Mouse (Mus musculus): Measurements from ENCODE around the gene Fdxr. TPM values are rescaled to one million over a fixed set of nuclear protein-coding genes. Genes with fewer than 3 reads are reported as not detected.

Gene Fdxr
- polyA plus RNA-seq, 1 experiment from 2014 or later = 10.5 TPM

- no peak overlapping the region for H3K4me2 ChIP-seq
- no peak overlapping the region for H3K4me3 ChIP-seq
- no peak overlapping the region for H3K27ac ChIP-seq
- H3K9me3 ChIP-seq (replicated peaks) = no peaks in the 10 kb centered on the region
- ATAC-seq (replicated peaks; ENCODE audit: insufficient number of reproducible peaks, insufficient read depth, low FRiP score, low read depth) = no peak
- 79% methylated on average over 2 of the region's 2 CpGs for WGBS
- H3K36me3 ChIP-seq = no peaks in the 10 kb centered on the region
- H3K27me3 ChIP-seq = no peaks in the 10 kb centered on the region
- H3K9ac ChIP-seq = no peak overlapping the region
- peaks cover 20% of the 10 kb centered on the region for H3K4me1 ChIP-seq (replicated peaks)
Observed at GRCm38 (mm10) chr11:115288305-115288704, 11.5 kb upstream of the Fdxr start.

- H3K4me3 ChIP-seq = no peak overlapping the region
- no peak overlapping the region for H3K4me2 ChIP-seq
- no peaks in the 10 kb centered on the region for H3K9me3 ChIP-seq (replicated peaks)
- H3K27ac ChIP-seq = no peak overlapping the region
- no peak overlapping the region for H3K9ac ChIP-seq
- ATAC-seq (replicated peaks; ENCODE audit: insufficient number of reproducible peaks, insufficient read depth, low FRiP score, low read depth) = no peak
- no peaks in the 10 kb centered on the region for H3K36me3 ChIP-seq
- 85% methylated on average over 5 of the region's 5 CpGs for WGBS
- H3K4me1 ChIP-seq (replicated peaks) = peaks cover 15% of the 10 kb centered on the region
- no peaks in the 10 kb centered on the region for H3K27me3 ChIP-seq
Observed at GRCm38 (mm10) chr11:115287386-115287785, 10.5 kb upstream of the Fdxr start.

- H3K9me3 ChIP-seq (replicated peaks) = no peaks in the 10 kb centered on the region
- H3K27me3 ChIP-seq = no peaks in the 10 kb centered on the region
- ATAC-seq (replicated peaks; ENCODE audit: insufficient number of reproducible peaks, insufficient read depth, low FRiP score, low read depth) = no peak
- no peak overlapping the region for H3K27ac ChIP-seq
- H3K4me1 ChIP-seq (replicated peaks) = peaks cover 16% of the 10 kb centered on the region
- H3K9ac ChIP-seq = no peak overlapping the region
- no peaks in the 10 kb centered on the region for H3K36me3 ChIP-seq
- H3K4me3 ChIP-seq = no peak overlapping the region
- no peak overlapping the region for H3K4me2 ChIP-seq
- WGBS = 68% methylated on average over 19 of the region's 19 CpGs
Observed at GRCm38 (mm10) chr11:115286201-115286993, 9.5 kb upstream of the Fdxr start.

- Histone ChIP-seq H3K27ac (no peak overlapping the region), H3K4me1 (replicated peaks) (peaks cover 9% of the 10 kb centered on the region; the same call in 1 of the 2 replicates), H3K36me3 (no peaks in the 10 kb centered on the region), H3K4me2 (no peak overlapping the region), H3K27me3 (no peaks in the 10 kb centered on the region), H3K4me3 (no peak overlapping the region), H3K9me3 (replicated peaks) (no peaks in the 10 kb centered on the region), H3K9ac (no peak overlapping the region)
- no peak for ATAC-seq (replicated peaks; ENCODE audit: insufficient number of reproducible peaks, insufficient read depth, low FRiP score, low read depth)
- WGBS = 42% methylated on average over 4 of the region's 4 CpGs
Observed at GRCm38 (mm10) chr11:115285282-115285681, 8.4 kb upstream of the Fdxr start.

- H3K4me1 ChIP-seq (replicated peaks) = peaks cover 6% of the 10 kb centered on the region; the same call in 1 of the 2 replicates
- H3K9ac ChIP-seq = no peak overlapping the region
- H3K27me3 ChIP-seq = no peaks in the 10 kb centered on the region
- H3K4me3 ChIP-seq = no peak overlapping the region
- ATAC-seq (replicated peaks; ENCODE audit: insufficient number of reproducible peaks, insufficient read depth, low FRiP score, low read depth) = no peak
- no peaks in the 10 kb centered on the region for H3K9me3 ChIP-seq (replicated peaks)
- 87% methylated on average over 12 of the region's 12 CpGs for WGBS
- H3K36me3 ChIP-seq = no peaks in the 10 kb centered on the region
- no peak overlapping the region for H3K4me2 ChIP-seq
- H3K27ac ChIP-seq = no peak overlapping the region
Observed at GRCm38 (mm10) chr11:115283891-115284620, 7.2 kb upstream of the Fdxr start.

- WGBS = 63% methylated on average over 9 of the region's 9 CpGs
- H3K27ac ChIP-seq = no peak overlapping the region
- ATAC-seq (replicated peaks; ENCODE audit: insufficient number of reproducible peaks, insufficient read depth, low FRiP score, low read depth) = no peak
Observed at GRCm38 (mm10) chr11:115283486-115283765, 6.6 kb upstream of the Fdxr start.

GRCm38 (mm10) chr11:115282723-115283485, 6.1 kb upstream of the Fdxr start:
- no peak overlapping the region for H3K9ac ChIP-seq
- H3K4me3 ChIP-seq = no peak overlapping the region
- no peaks in the 10 kb centered on the region for H3K27me3 ChIP-seq
- H3K9me3 ChIP-seq (replicated peaks) = no peaks in the 10 kb centered on the region
- 80% methylated on average over 8 of the region's 8 CpGs for WGBS
- 0 out of 2 replicates have a peak, but pooled peaks have one; percentile 34 for ATAC-seq (replicated peaks; ENCODE audit: insufficient number of reproducible peaks, insufficient read depth, low FRiP score, low read depth)
- no peak overlapping the region for H3K4me2 ChIP-seq
- peak overlapping the region; percentile 37; the same call in 1 of the 2 replicates for H3K27ac ChIP-seq
- no peaks in the 10 kb centered on the region for H3K36me3 ChIP-seq
- H3K4me1 ChIP-seq (replicated peaks) = peaks cover 9% of the 10 kb centered on the region

More at GRCm38 (mm10) chr11:115283486-115283765, 6.6 kb upstream of the Fdxr start:
- Histone ChIP-seq H3K36me3 (no peaks in the 10 kb centered on the region), H3K4me1 (replicated peaks) (peaks cover 6% of the 10 kb centered on the region; the same call in 1 of the 2 replicates), H3K9ac (no peak overlapping the region), H3K9me3 (replicated peaks) (no peaks in the 10 kb centered on the region), H3K27me3 (no peaks in the 10 kb centered on the region), H3K4me2 (no peak overlapping the region), H3K4me3 (no peak overlapping the region)

GRCm38 (mm10) chr11:115282295-115282694, 5.4 kb upstream of the Fdxr start:
- H3K4me1 ChIP-seq (replicated peaks) = peaks cover 13% of the 10 kb centered on the region
- ATAC-seq (replicated peaks; ENCODE audit: insufficient number of reproducible peaks, insufficient read depth, low FRiP score, low read depth) = no peak
- no peak overlapping the region for H3K4me2 ChIP-seq
- H3K27ac ChIP-seq = peak overlapping the region; percentile 37; the same call in 1 of the 2 replicates
- no peaks in the 10 kb centered on the region for H3K27me3 ChIP-seq
- no peak overlapping the region for H3K9ac ChIP-seq
- H3K9me3 ChIP-seq (replicated peaks) = no peaks in the 10 kb centered on the region
- 69% methylated on average over 8 of the region's 8 CpGs for WGBS
- H3K36me3 ChIP-seq = no peaks in the 10 kb centered on the region
- H3K4me3 ChIP-seq = no peak overlapping the region

GRCm38 (mm10) chr11:115279726-115280125, 2.9 kb upstream of the Fdxr start:
- H3K36me3 ChIP-seq = no peaks in the 10 kb centered on the region
- H3K4me1 ChIP-seq (replicated peaks) = peaks cover 23% of the 10 kb centered on the region
- WGBS = 95% methylated on average over 1 of the region's 1 CpGs
- no peak overlapping the region for H3K27ac ChIP-seq
- H3K4me2 ChIP-seq = no peak overlapping the region
- no peaks in the 10 kb centered on the region for H3K27me3 ChIP-seq
- H3K4me3 ChIP-seq = no peak overlapping the region
- no peak overlapping the region for H3K9ac ChIP-seq
- no peak for ATAC-seq (replicated peaks; ENCODE audit: insufficient number of reproducible peaks, insufficient read depth, low FRiP score, low read depth)
- no peaks in the 10 kb centered on the region for H3K9me3 ChIP-seq (replicated peaks)

- WGBS = 72% methylated on average over 6 of the region's 6 CpGs
- no peaks in the 10 kb centered on the region for H3K36me3 ChIP-seq
- H3K9me3 ChIP-seq (replicated peaks) = no peaks in the 10 kb centered on the region
- H3K4me3 ChIP-seq = peak overlapping the region; percentile 72
- no peak overlapping the region for H3K27ac ChIP-seq
- H3K27me3 ChIP-seq = no peaks in the 10 kb centered on the region
- peaks cover 23% of the 10 kb centered on the region for H3K4me1 ChIP-seq (replicated peaks)
- no peak for ATAC-seq (replicated peaks; ENCODE audit: insufficient number of reproducible peaks, insufficient read depth, low FRiP score, low read depth)
- H3K4me2 ChIP-seq = peak overlapping the region; percentile 74
- H3K9ac ChIP-seq = no peak overlapping the region
Observed at GRCm38 (mm10) chr11:115278176-115278575, 1.3 kb upstream of the Fdxr start.

- peak overlapping the region; percentile 74 for H3K4me2 ChIP-seq
- ATAC-seq (replicated peaks; ENCODE audit: insufficient number of reproducible peaks, insufficient read depth, low FRiP score, low read depth) = no peak
Observed at GRCm38 (mm10) chr11:115277604-115277975, 740 bp upstream of the Fdxr start.

More at GRCm38 (mm10) chr11:115277604-115277975, 740 bp upstream of the Fdxr start:
- Histone ChIP-seq H3K9me3 (replicated peaks) (no peaks in the 10 kb centered on the region), H3K4me3 (peak overlapping the region; percentile 72), H3K4me1 (replicated peaks) (peaks cover 23% of the 10 kb centered on the region), H3K36me3 (no peaks in the 10 kb centered on the region), H3K27ac (peak overlapping the region; percentile 93), H3K27me3 (no peaks in the 10 kb centered on the region), H3K9ac (peak overlapping the region; percentile 69)
- WGBS = 15% methylated on average over 7 of the region's 7 CpGs
